Mouse (Mus musculus) cerebellum, adult 2 months (tissue): ENCODE data around the gene Nhp2.

Source experiments
- CTCF ChIP-seq: fragments of 200-500 bp; IDR thresholded peaks from 2 replicates; pipeline ENCODE4 v1.5.1; 2011; ENCODE audit warnings: low read depth, mild to moderate bottlenecking, control low read depth, low read length, moderate library complexity, borderline replicate concordance; ENCODE audit not compliant: insufficient read depth
- POLR2A ChIP-seq: fragments of 200-500 bp; IDR thresholded peaks from 2 replicates; pipeline ENCODE4 v1.6.1; 2011; ENCODE audit warnings: low read length, control low read depth, borderline replicate concordance; ENCODE audit not compliant: insufficient read depth

DNA sequence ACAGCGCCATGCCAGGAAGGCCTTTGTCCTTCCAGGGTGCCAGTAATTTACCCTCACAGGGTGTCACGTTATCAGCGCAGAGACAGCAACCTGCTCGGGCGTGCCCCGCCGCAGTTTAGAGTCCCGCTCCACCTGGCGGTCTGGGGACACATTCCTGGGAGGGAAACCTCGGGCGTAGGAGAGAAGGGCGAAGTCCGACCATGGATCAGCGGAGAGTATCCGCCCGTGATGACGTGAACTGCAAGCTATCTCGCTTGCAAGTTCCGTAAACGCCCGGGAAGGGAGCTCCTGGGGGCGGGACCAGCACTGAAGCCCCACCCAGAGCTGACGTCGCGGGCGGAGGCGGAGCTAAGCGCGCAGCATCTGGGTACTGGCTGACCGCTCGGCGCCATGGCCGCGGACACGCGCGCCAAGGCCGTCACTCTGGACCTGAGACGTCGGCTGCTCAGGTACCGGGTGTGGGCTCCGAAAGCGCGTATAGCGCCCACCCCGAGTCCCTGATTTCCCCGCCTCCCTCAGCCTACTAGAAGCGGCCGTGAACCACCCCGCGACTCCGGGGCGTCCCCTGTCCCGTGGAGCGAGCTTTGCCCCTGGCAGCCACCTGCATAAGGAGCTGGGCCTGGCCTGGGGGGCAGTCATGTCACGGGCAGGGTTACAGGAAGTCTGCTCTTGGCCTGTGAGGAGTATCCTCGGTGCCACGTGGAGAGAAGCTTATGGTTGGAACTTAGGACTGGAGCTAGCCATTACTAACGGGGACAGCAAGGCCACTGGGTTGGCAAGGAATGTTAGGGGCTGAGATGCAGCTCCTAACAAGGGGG is 34.9 kb upstream of the Nhp2 start, which contains the start of gene Phykpl:
- TF ChIP-seq CTCF (peak; percentile 15; the same call in 1 of the 2 replicates), POLR2A (peak; percentile 85)
